Mouse (Mus musculus) cerebellum, adult 9-10 months (tissue): ENCODE results near the gene 1700123L14Rik.
"Not testable (repeated sequence)": the region's sequence is repeated elsewhere in the genome, so short reads cannot be mapped to it uniquely, and the experiment has no call there.

Experiments used
- DNase-seq: peaks from one replicate; pipeline ENCODE4 v3.0.0; 2022

1700123L14Rik gene

DNA sequence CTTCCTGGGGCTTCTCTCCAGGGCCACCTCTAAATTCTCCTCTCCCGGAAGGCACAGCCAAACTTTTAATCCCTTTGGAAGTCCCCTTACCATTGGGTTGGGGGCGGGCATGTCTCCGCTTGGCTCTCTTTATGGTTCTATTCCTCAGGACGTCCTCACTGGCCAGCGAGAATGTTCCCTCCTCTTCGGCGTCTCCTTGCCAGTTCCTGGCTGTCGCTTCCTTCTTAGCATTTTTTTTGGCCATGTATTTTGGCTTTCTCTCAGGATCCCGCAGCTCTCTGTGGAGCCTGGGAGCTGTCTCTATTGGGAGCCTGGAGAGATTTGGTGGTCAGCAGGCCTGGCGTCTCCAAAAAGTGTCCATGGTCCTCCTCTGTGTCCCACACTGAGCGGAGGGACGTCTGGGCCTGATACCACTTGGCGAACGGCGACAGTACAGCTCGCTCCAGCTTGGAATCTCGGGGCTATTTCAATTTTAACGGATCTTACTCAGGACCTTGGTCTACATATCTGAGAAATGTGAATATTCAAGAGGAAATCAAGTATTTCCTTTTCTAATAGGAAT lies at the start of gene 1700123L14Rik:
1700123L14Rik (minus strand) TSS at position 426 of the 562 bp plus-strand sequence.
- DNase-seq = peak; percentile 2

DNA sequence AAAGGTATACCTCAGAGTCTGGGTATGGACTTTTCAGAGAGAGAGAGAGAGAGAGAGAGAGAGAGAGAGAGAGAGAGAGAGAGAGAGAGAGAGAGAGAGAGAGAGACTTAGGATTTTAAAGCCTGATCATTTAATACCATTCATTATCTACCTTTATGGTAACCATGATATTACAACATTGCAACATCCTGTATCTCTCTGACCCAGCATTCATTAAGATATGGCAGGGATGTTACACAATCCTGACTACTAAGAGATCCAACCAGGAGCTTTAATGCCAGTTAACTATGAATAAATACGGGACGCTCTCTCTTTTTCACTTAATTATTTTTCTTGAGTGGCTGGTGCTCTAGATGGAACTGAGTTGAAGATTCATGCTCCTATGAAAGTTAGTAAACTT lies 39.4 kb upstream of the 1700123L14Rik start:
- DNase-seq = no peak

DNA sequence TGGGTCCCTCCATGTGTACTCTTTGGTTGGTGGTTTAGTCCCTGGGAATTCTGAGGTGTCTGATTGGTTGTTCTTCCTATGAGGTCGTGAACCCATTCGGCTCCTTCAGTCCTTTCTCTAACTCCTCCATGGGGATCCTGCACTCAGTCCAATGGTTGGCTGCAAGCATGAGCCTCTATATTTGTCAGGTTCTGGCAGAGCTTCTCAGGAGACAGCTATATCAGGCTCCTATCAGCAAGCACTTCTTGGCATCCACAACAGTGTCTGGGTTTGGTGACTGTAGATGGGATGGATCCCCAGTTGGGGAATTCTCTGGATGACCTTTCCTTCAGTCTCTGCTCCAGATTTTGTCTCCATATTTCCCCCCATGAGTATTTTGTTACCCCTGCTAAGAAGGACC lies 32.9 kb upstream of the 1700123L14Rik start:
- not testable (repeated sequence) for DNase-seq

DNA sequence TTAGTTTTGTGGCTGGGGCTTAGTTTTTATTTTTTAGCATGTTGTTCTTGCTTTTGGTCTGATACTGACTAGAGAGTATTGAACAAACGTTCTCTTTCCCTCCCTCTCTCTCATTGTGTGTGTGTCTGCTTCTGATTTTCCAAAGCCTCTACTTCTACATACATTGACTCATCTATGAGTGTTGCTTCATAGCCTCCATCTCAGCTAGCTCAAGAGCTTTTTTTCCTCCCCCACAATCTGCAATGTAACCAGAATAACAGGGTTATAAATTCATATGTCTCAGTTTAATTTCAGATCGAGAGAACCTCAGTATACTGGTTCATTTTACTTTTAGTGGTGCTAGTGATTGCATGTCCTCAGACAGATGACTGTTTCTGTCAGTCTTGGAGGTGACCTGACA lies 20.5 kb upstream of the 1700123L14Rik start:
- no peak for DNase-seq

DNA sequence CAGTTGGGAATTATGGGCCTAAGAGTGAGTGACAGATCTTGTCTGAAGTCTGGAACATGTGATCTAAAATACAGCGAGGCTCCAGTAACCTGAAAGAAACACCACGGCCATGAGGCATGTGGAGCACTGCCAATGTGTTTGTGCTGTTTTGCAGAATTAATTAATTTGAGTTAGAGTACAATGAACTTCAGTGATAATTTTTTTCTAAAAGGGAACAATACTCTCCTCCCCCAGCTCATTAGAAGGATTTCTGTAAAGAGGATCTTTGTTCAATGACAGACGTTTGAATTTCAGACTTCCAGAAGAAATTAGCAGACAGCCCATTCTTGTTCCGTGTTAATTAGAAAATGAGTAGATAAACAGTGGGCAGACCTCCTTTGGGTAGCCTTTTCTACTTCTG lies 17.3 kb upstream of the 1700123L14Rik start:
- no peak for DNase-seq

DNA sequence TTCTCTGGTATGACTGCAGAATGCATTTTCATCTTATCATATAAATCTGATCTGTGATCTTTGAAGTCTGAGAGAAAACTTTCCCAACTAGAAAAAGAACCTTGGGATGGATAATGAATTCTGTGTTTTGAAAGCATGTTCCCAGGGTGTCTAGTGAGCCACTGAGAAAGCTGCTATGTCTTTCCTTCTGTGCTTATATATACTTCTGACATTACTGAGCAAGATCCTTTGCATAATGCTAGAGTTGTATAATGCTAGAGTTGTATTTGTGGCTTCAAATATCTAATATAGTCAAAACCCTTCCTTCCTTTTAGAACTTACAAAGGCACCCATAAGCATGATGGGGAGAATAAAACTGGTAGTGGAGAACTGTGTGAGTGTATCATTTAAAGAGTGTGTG lies 12.5 kb upstream of the 1700123L14Rik start:
- DNase-seq = no peak

DNA sequence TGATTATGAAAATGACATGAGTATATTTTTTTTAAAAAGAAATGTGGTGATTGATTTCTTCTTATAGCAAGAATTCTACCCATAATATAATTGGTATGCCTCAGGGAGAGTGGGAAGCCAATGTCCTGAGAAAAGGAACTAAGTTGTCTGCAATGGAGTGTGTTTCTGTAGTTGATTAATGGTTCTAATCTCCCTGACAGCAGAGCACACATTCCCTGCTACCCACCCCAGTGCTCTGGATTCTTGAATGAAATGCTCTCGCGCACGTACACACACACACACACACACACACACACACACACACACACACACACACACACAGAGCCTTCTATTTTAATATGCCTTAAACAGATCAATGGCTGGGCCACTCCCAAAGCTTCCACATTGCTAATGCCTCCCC lies 7.6 kb upstream of the 1700123L14Rik start:
- no peak for DNase-seq

DNA sequence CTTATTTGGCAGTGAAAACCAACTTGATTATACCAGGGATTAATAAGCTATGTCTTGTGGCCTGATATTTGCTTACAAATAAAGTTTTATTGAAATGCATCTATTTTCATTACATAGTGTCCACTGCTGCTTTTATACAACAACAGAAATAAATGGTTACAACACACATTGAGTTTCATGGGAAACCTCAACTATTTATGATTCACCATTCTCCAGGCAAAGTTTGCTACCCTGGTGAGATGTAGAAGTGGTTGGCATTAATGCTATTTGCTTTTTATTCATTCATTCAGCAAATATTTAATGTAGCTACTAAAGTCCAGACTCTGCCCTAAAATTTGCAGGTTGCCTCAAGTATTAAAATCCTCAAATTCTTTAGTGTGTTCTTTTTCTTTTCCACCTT lies 988 bp upstream of the 1700123L14Rik start:
- DNase-seq = no peak

DNA sequence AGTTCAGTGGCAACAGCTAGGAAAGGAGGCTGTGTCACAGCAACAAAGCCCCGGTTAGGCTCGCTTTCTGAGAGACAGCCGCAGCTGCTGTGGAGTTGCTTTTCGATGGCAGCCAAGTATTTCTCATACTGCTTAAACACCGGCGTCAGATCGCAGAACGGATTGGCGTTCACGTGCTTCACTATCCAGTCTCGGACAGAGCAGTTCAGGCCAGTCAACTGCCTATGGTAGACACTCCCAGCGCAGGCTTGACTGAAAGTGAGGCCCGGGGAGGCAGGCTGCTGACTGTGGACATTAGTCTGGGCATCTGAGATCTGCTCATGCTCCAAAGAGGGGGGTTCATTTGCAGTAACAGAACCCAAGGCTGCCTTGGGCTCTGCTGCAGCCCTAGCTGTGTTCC lies 640 bp downstream of the 1700123L14Rik start:
- no peak for DNase-seq

DNA sequence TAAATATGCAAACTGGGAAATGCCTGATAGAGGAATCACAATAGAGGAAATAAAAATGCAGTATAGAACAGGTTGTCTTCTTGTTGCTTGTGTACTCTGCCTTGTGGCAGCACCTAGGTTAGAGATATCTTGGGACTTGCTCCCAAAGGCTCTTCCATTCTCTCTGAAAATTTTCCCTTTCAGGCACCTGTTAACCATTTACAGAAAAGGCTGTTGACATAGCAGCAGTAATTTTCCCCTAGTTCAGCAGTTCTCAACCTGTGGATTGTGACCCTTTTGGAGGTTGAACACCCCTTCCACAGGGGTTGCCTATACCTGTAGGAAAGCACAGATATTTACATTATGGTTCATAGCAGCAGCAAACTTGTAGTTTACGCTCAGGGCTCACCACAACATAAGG lies 22.7 kb downstream of the 1700123L14Rik start:
- DNase-seq = no peak

DNA sequence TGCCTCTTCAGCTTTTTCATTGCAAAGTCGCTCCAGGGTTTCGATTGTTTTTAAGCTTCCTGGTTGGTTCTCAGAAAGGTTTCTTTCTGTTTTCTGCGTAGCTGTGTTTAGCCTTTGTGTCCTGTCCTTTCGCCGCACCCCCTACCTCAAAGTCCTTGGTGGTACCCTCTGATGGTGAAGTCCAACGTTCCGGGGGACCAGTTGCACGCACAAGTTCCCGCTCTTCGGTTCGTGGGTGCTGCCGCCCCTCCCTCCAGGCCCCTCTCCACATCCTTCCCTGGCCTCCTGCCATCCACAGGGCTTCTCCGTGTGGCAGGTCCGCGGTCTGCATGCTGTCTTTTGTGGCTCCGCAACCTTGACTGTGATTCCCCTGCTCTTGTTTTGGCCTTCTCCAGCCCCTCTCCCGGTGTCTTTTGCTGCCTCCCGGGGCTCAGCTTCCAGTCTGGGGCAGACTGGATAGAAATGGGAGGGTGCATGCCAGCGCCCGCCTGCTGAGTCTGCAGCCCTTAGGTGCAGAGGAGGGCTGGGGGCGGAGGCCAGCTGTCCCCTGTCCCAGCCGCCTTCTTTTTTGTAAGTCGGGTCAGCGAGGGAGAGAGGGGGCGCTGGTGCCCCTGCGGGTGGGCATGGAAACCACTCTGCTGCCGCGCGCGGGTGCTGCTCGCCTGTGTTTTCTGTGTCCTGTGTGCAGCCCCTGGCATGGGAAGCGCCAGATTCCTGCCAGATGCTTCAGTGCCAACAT lies 49.3 kb downstream of the 1700123L14Rik start:
- no peak for DNase-seq

DNA sequence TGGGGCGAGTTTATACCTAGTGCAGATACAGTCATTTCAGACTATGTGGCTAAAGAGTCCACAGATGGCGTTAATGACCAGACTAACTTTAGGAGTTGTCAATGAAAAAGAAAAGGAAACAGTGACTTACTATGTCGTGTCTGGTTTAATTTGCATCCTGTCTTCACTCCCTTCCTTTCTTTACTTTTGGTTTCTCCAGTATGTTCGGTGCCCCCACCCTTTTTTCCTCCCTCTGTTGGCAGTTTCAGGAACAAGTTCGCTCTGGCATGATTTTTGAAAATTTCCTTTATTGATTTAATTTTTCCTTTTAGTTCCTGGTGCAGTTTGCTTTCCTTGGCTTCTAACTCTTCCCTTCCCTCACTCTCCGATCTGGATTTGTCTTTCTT lies 49.9 kb downstream of the 1700123L14Rik start:
- DNase-seq = no peak
